Mouse (Mus musculus) c-Kit-positive CD71-positive TER-119-positive erythroid progenitor cells, embryonic 14.5 days (primary cell): Measurements from ENCODE around the gene Lce1h.

Experiments used
- DNase-seq: peaks from one replicate; pipeline ENCODE4 v3.0.0-alpha.2; 2013; ENCODE audit warnings: low spot score

The Lce1h gene

GRCm38 (mm10) chr3:92764965-92765364, at the start of gene Lce1h:
Gene Lce1h, minus strand, starts transcription at chr3:92765065.
- DNase-seq: no peak

GRCm38 (mm10) chr3:92807791-92808190, 42.9 kb upstream of the Lce1h start, which contains the start of gene Lce1k:
Gene Lce1k, minus strand, starts transcription at chr3:92807891.
- no peak for DNase-seq

DNA sequence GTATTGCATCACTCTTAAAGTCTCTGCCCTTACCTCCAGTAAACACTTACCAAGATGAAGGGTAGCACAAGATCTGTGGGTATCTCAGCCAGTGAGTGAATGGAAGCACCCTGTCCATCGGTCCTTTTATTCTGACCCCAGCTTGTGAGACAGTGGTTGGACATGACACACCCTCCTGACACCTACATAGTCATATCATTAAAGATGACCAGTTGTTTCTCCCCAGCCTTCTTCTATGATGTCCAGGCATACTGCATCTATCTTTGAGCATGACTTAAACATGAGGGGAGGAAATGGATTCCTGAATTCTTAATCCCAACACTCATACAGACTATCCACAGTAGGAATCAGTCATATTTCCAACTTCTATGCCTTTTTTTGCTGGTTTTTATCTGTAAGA, 25.5 kb upstream of the Lce1h start, which contains the start of gene Lce1j:
Lce1j (minus strand) TSS at position 101 of the 400 bp plus-strand sequence.
- no peak for DNase-seq

DNA sequence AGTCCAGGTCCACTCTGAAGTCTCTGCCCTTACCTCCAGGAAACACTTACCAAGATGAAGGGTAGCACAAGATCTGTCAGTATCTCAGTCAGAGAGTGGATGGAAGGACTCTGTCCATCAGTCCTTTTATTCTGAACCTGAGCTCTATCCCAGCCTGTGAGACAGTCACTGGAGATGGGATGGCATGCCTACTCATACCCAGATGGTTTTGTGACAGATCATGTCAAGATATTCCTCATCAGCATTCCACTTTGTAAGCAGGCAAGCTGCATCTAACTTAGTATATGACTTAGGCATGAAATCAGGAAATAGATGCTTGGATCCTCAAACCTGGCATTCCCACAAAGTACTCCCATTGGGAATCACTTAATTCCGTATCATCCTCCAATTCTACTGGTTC, 13.9 kb upstream of the Lce1h start, which contains the start of gene Lce1i:
Lce1i (minus strand) TSS at position 101 of the 400 bp plus-strand sequence.
- DNase-seq: no peak

DNA sequence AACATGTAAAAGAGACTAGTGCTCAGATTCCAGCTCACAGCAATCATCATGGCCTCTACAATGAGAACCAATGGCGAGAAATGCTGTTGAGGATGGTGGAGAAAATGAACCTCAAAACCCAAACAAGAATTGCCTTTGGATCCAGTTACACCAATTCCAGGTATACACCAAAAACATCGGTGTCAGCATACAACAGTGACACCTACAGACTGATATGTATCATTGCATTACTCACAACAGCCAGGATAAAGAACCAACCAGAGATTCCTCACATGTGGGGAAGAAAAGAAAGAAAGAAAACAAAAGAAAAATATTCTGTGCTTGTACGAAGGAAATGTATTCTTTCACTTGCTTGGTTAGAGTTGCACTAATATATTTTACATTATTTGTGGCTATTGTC, 6.7 kb upstream of the Lce1h start:
- no peak for DNase-seq

DNA sequence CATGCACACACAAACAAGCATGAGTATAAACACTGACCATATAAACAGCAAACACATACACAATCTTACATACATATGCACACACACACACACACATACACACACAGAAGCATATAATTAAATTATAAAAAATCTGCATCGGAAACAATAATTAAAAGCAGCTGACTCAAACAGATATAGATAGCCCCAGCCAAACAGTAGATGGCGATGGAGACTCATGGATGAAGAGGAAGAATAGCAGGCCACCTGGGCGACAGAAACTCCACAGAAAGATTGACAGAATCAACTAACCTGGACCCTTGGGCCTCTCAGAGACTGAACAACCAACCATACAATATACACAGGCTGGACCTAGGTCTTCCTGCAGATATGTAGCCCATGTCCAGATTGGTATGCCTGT, 11.7 kb downstream of the Lce1h start:
- DNase-seq: no peak

DNA sequence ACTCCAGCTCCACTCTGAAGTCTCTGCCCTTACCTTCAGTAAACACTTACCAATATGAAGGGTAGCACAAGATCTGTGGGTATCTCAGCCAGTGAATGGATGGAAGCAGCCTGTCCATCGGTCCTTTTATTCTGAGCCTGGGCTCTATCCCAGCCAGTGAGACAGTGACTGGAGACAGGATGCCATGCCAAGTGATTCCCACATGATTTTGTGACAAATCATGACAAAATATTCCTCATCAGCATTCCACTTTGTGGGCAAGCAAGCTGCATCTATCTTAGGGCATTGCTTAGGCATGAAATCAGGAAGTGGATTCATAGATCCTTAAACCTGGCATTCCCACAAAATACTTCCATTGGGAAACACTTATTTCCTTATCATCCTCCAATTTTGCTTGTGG, 12.6 kb downstream of the Lce1h start, which contains the start of gene Lce1g:
Lce1g (minus strand) TSS at position 101 of the 400 bp plus-strand sequence.
- DNase-seq: no peak

GRCm38 (mm10) chr3:92738996-92739395, 25.9 kb downstream of the Lce1h start, which contains the start of gene Gm38119:
Gene Gm38119, minus strand, starts transcription at chr3:92739096.
- DNase-seq: no peak

- no peak for DNase-seq
These were observed 42.2 kb downstream of the Lce1h start for GRCm38 (mm10) chr3:92722631-92723030.

GRCm38 (mm10) chr3:92720250-92720649, 44.6 kb downstream of the Lce1h start, which contains the start of gene Lce1f:
Gene Lce1f, minus strand, starts transcription at chr3:92720350.
- DNase-seq: no peak

GRCm38 (mm10) chr3:92715122-92715521, 49.7 kb downstream of the Lce1h start:
- DNase-seq: no peak
